Mouse (Mus musculus): ENCODE results near the gene Ptpro. TPM values are rescaled to one million over a fixed set of nuclear protein-coding genes. Genes with fewer than 3 reads are reported as not detected.

Gene Ptpro
- total and polyA plus RNA-seq, 3 experiments: 0.11 to 0.16 TPM; not detected in 1

DNA sequence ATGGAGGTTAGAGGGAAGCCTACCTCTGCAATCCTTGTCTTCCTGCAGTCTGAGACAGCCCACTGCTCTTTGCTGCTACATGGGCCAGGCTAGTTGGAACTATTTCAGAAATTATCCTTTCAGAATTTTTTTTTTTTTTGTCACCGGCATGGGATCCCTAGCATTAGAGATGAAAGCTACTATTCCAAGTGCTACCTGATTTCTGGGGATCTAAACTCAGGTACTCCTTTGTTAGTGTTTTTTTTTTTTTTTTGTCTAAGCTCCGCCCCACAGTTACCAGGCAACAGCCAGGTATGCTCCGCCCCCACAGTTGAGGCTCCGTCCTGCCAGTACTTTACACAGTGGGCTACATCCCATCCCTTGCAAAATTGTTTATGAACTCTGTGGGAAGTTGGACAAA lies 76.1 kb downstream of the Ptpro start:
- dilution Hi-C loops (cut with MboI; ENCODE audit: extremely low pct_ligation_motif_present, extremely low pct_unique_long_range_greater_than_20kb, low sequenced_read_pairs) (no loop called here), in situ Hi-C loops (cut with MboI; ENCODE audit: low pct_ligation_motif_present, low pct_unique_long_range_greater_than_20kb, low sequenced_read_pairs) (no loop called here)
- Histone ChIP-seq H3K4me3 (replicated peaks in 1 of 3; ENCODE audit: low read depth in 2 of 3, low read length in 2 of 3, poor library complexity in 1 of 3) (no peak overlapping the region), H3K4me2 (ENCODE audit: insufficient read depth, low read depth, poor library complexity, severe bottlenecking) (no peak overlapping the region), H3K9ac (ENCODE audit: insufficient read depth, low read depth) (no peak overlapping the region), H3K27ac (ENCODE audit: insufficient read depth, low read depth) (no peak overlapping the region), H3K36me3 (replicated peaks in 1 of 2; ENCODE audit: control insufficient read depth in 1 of 2, insufficient read depth in 1 of 2, low read length in 1 of 2) (no peaks in the 10 kb centered on the region), H3K9me3 (replicated peaks; ENCODE audit: low read length) (no peaks in the 10 kb centered on the region), H3K79me2 (replicated peaks; ENCODE audit: control insufficient read depth, extremely low read depth, insufficient read depth, poor library complexity, severe bottlenecking) (no peaks in the 10 kb centered on the region), H3K4me1 (ENCODE audit: control insufficient read depth in 1 of 2, insufficient read depth in 2 of 2) (no peaks in the 10 kb centered on the region), H3K27me3 (replicated peaks) (no peaks in the 10 kb centered on the region)
- no peak for DNase-seq (ENCODE audit: extremely low read depth)
- TF ChIP-seq CTCF (conservative IDR thresholded peaks at IDR 0.05 in 1 of 2, IDR thresholded peaks at IDR 0.05 in 1 of 2; ENCODE audit: low read depth in 2 of 2, low read length in 2 of 2): no peak
- no peak for TF ChIP-seq MAX (IDR thresholded peaks at IDR 0.05; ENCODE audit: low read length)
- TF ChIP-seq ZKSCAN1 (IDR thresholded peaks at IDR 0.05; ENCODE audit: borderline replicate concordance, low read depth, low read length): no peak
- no peak for TF ChIP-seq EP300 (IDR thresholded peaks at IDR 0.05; ENCODE audit: low read length)
- no peak for TF ChIP-seq MAZ (IDR thresholded peaks at IDR 0.05; ENCODE audit: low read depth, low read length)
- TF ChIP-seq RAD21 (IDR thresholded peaks at IDR 0.05; ENCODE audit: low read depth, low read length): no peak
- no peak for TF ChIP-seq MYC (IDR thresholded peaks at IDR 0.05; ENCODE audit: low read depth, low read length)
- no peak for TF ChIP-seq MAFK (IDR thresholded peaks at IDR 0.05; ENCODE audit: insufficient replicate concordance, low read length)
- no peak for TF ChIP-seq TCF12 (IDR thresholded peaks at IDR 0.05; ENCODE audit: low read depth, low read length)
- TF ChIP-seq MEF2A (IDR thresholded peaks at IDR 0.05; ENCODE audit: borderline replicate concordance, low read depth, low read length): no peak
- TF ChIP-seq IRF4 (IDR thresholded peaks at IDR 0.05; ENCODE audit: low read depth, low read length): no peak
- no peak for TF ChIP-seq ZMIZ1 (IDR thresholded peaks at IDR 0.05; ENCODE audit: low read depth, low read length)

DNA sequence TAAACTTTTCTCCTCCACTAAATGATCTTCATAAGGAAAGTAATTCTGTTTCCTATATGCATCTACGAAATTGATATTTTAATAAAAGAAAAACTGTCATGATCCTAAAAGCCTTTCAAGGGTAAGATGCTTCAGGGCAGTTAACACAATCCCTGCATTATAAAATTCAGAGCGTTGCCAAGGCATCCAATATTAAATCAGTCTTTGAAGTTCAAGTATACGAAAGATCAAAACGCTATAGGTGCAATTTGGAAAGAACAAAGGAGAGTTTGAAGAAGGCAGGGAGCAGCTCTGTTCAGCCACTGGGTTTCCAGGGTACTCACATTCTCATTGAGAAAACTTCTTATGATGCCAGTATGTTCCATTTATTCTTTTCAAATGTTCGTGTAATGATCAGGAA lies 78.7 kb downstream of the Ptpro start:
- no peak for DNase-seq (ENCODE audit: extremely low read depth)
- no peak for TF ChIP-seq SMC3 (IDR thresholded peaks at IDR 0.05; ENCODE audit: low read depth, low read length)
- Histone ChIP-seq H3K79me2 (replicated peaks; ENCODE audit: control insufficient read depth, extremely low read depth, insufficient read depth, poor library complexity, severe bottlenecking) (no peaks in the 10 kb centered on the region), H3K36me3 (replicated peaks in 1 of 2; ENCODE audit: control insufficient read depth in 1 of 2, insufficient read depth in 1 of 2, low read length in 1 of 2) (no peaks in the 10 kb centered on the region), H3K4me3 (replicated peaks in 1 of 3; ENCODE audit: low read depth in 2 of 3, low read length in 2 of 3, poor library complexity in 1 of 3) (no peak overlapping the region), H3K4me2 (ENCODE audit: insufficient read depth, low read depth, poor library complexity, severe bottlenecking) (no peak overlapping the region), H3K9ac (ENCODE audit: insufficient read depth, low read depth) (no peak overlapping the region), H3K27ac (ENCODE audit: insufficient read depth, low read depth) (no peak overlapping the region), H3K9me3 (replicated peaks; ENCODE audit: low read length) (no peaks in the 10 kb centered on the region), H3K4me1 (ENCODE audit: control insufficient read depth in 1 of 2, insufficient read depth in 2 of 2) (no peaks in the 10 kb centered on the region), H3K27me3 (replicated peaks) (no peaks in the 10 kb centered on the region)
- dilution Hi-C loops (cut with MboI; ENCODE audit: extremely low pct_ligation_motif_present, extremely low pct_unique_long_range_greater_than_20kb, low sequenced_read_pairs): no loop called here
- in situ Hi-C loops (cut with MboI; ENCODE audit: low pct_ligation_motif_present, low pct_unique_long_range_greater_than_20kb, low sequenced_read_pairs): no loop called here

DNA sequence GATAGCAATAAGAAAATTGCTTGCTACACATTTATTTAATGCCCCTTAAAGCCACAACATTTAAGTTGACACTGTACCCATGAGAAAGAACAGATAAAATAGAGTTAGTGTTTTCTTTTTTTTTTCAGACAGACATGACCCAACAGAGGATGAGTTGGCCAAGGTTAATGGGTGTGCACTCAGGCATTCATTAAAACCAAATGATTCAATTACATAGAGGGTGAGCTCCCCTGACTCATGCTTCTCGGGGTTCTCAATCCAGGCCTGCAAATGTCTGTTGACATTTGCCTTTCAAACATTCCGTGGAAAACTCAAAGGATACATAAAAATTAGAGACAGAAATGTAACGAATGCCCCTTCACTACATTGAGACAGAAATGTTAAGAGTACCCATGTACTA lies 79.7 kb downstream of the Ptpro start:
- Histone ChIP-seq H3K9me3 (replicated peaks; ENCODE audit: low read length) (no peaks in the 10 kb centered on the region), H3K4me2 (ENCODE audit: insufficient read depth, low read depth, poor library complexity, severe bottlenecking) (no peak overlapping the region), H3K27ac (ENCODE audit: insufficient read depth, low read depth) (no peak overlapping the region), H3K79me2 (replicated peaks; ENCODE audit: control insufficient read depth, extremely low read depth, insufficient read depth, poor library complexity, severe bottlenecking) (no peaks in the 10 kb centered on the region), H3K27me3 (replicated peaks) (no peaks in the 10 kb centered on the region), H3K4me1 (ENCODE audit: control insufficient read depth in 1 of 2, insufficient read depth in 2 of 2) (no peaks in the 10 kb centered on the region), H3K36me3 (replicated peaks in 1 of 2; ENCODE audit: control insufficient read depth in 1 of 2, insufficient read depth in 1 of 2, low read length in 1 of 2) (no peaks in the 10 kb centered on the region), H3K4me3 (replicated peaks in 1 of 3; ENCODE audit: low read depth in 2 of 3, low read length in 2 of 3, poor library complexity in 1 of 3) (no peak overlapping the region), H3K9ac (ENCODE audit: insufficient read depth, low read depth) (no peak overlapping the region)
- dilution Hi-C loops (cut with MboI; ENCODE audit: extremely low pct_ligation_motif_present, extremely low pct_unique_long_range_greater_than_20kb, low sequenced_read_pairs): no loop called here
- DNase-seq (ENCODE audit: extremely low read depth): no peak
- in situ Hi-C loops (cut with MboI; ENCODE audit: low pct_ligation_motif_present, low pct_unique_long_range_greater_than_20kb, low sequenced_read_pairs): no loop called here
- TF ChIP-seq MAZ (IDR thresholded peaks at IDR 0.05; ENCODE audit: low read depth, low read length) (no peak), POLR2A (IDR thresholded peaks at IDR 0.05; ENCODE audit: low read depth, low read length) (no peak), USF2 (conservative IDR thresholded peaks at IDR 0.05; ENCODE audit: low read depth, low read length) (no peak)
